Mouse (Mus musculus): ENCODE data around the gene Cab39. TPM values are rescaled to one million over a fixed set of nuclear protein-coding genes. Genes with fewer than 3 reads are reported as not detected.

Cab39 gene
- polyA plus RNA-seq, 2 experiments, result 48.9 to 59.4 TPM

DNA sequence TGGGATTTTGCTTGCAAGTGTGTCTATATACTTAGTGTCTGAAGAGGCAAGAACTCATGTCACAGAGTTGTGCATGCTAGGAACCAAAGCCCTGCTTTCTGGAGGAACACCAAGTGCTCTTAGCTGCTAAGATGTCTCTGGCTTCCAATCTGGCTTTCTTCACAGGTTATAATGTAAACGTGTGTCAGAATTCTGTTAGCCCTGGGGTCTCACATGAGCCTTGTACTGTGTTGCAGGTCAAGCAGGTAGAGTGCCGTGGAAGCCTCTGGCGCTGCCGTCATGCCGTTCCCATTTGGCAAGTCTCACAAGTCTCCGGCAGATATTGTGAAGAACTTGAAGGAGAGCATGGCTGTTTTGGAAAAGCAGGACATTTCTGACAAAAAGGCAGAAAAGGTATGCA, 24.9 kb downstream of the Cab39 start:
- DNase-seq (ENCODE audit: low spot score) (no peak), ATAC-seq (ENCODE audit: low FRiP score, low read depth) (no peak)
- 96% methylated on average over 6 of the region's 6 CpGs for WGBS
- H3K9me3 ChIP-seq (ENCODE audit: control insufficient read depth, low read length), result no peaks in the 10 kb centered on the region
- H3K27me3 ChIP-seq (ENCODE audit: control insufficient read depth, insufficient read depth, low read length), result no peaks in the 10 kb centered on the region
- H3K4me3 ChIP-seq (replicated peaks; ENCODE audit: low read length), result no peak overlapping the region
- H3K4me1 ChIP-seq (ENCODE audit: control insufficient read depth, insufficient read depth, low read length), result no peaks in the 10 kb centered on the region; the same call in 1 of the 2 replicates
- no peak overlapping the region for H3K9ac ChIP-seq (ENCODE audit: low read depth, low read length, severe bottlenecking)
- H3K36me3 ChIP-seq (ENCODE audit: control insufficient read depth, insufficient read depth, low read length), result peaks cover 37% of the 10 kb centered on the region
- H3K27ac ChIP-seq (replicated peaks; ENCODE audit: low read depth, low read length), result no peak overlapping the region
- H3K4me2 ChIP-seq (replicated peaks; ENCODE audit: low read depth, low read length, severe bottlenecking), result no peak overlapping the region
- TF ChIP-seq POLR2A (IDR thresholded peaks at IDR 0.05; ENCODE audit: borderline replicate concordance, extremely low read depth, insufficient read depth, insufficient read length), result no peak

GRCm38 (mm10) chr1:85819695-85820094, 26.5 kb downstream of the Cab39 start:
- Histone ChIP-seq H3K9ac (ENCODE audit: low read depth, low read length, severe bottlenecking) (no peak overlapping the region), H3K4me1 (ENCODE audit: control insufficient read depth, insufficient read depth, low read length) (no peaks in the 10 kb centered on the region), H3K36me3 (ENCODE audit: control insufficient read depth, insufficient read depth, low read length) (peaks cover 40% of the 10 kb centered on the region), H3K27ac (replicated peaks; ENCODE audit: low read depth, low read length) (no peak overlapping the region), H3K4me2 (replicated peaks; ENCODE audit: low read depth, low read length, severe bottlenecking) (no peak overlapping the region), H3K4me3 (replicated peaks; ENCODE audit: low read length) (no peak overlapping the region), H3K9me3 (ENCODE audit: control insufficient read depth, low read length) (no peaks in the 10 kb centered on the region), H3K27me3 (ENCODE audit: control insufficient read depth, insufficient read depth, low read length) (no peaks in the 10 kb centered on the region)
- DNase-seq (ENCODE audit: low spot score), result no peak
- 96% methylated on average over 1 of the region's 1 CpGs for WGBS
- no peak for TF ChIP-seq POLR2A (IDR thresholded peaks at IDR 0.05; ENCODE audit: borderline replicate concordance, extremely low read depth, insufficient read depth, insufficient read length)
- no peak for ATAC-seq (ENCODE audit: low FRiP score, low read depth)

DNA sequence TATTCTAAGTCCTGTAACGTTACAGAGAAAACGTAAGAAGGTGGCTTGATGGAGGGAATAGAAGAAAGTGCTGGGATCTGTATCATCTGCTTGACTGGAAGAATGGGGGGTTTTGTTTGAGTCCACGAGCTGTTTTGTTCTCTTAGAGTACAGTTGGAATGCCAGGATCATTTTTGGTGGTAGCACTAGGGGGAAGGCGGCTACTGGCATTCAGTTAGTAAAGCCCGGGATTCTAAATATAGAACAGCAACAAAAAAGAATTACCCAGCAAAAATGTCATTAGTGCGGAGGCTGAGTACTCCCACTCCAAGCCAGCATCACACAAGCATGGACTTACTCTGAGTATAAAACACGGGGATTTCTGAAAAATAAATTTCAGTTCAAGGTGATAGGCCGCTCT, 29.0 kb downstream of the Cab39 start:
- no peak for TF ChIP-seq POLR2A (IDR thresholded peaks at IDR 0.05; ENCODE audit: borderline replicate concordance, extremely low read depth, insufficient read depth, insufficient read length)
- H3K4me2 ChIP-seq (replicated peaks; ENCODE audit: low read depth, low read length, severe bottlenecking), result no peak overlapping the region
- H3K4me3 ChIP-seq (replicated peaks; ENCODE audit: low read length), result no peak overlapping the region
- ATAC-seq (ENCODE audit: low FRiP score, low read depth), result no peak
- 92% methylated on average over 8 of the region's 8 CpGs for WGBS
- no peak for DNase-seq (ENCODE audit: low spot score)
- H3K36me3 ChIP-seq (ENCODE audit: control insufficient read depth, insufficient read depth, low read length), result peaks cover 40% of the 10 kb centered on the region
- no peaks in the 10 kb centered on the region for H3K9me3 ChIP-seq (ENCODE audit: control insufficient read depth, low read length)
- H3K27me3 ChIP-seq (ENCODE audit: control insufficient read depth, insufficient read depth, low read length), result no peaks in the 10 kb centered on the region
- H3K27ac ChIP-seq (replicated peaks; ENCODE audit: low read depth, low read length), result no peak overlapping the region
- H3K9ac ChIP-seq (ENCODE audit: low read depth, low read length, severe bottlenecking), result no peak overlapping the region
- H3K4me1 ChIP-seq (ENCODE audit: control insufficient read depth, insufficient read depth, low read length), result no peaks in the 10 kb centered on the region

DNA sequence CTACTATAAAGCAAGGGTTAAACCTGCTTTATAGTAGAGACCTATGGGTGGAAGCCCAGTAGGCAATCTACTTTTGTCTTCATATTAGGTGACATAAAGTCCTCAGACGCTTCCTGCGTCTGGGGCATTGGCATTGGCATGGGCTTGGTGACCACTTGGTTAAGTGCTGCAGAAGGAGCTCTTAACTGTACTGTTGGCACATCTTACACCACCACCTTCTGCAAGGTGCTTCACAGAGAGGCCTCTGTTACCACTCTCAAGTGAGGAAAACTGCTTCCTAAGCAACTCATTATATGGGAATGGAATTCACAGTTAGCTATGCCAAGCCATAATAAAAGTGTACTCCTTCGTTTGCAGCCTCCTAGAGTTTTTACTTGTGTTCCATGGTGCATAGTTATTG, 31.7 kb downstream of the Cab39 start:
- no peak for TF ChIP-seq POLR2A (IDR thresholded peaks at IDR 0.05; ENCODE audit: borderline replicate concordance, extremely low read depth, insufficient read depth, insufficient read length)
- Histone ChIP-seq H3K4me1 (ENCODE audit: control insufficient read depth, insufficient read depth, low read length) (no peaks in the 10 kb centered on the region), H3K27ac (replicated peaks; ENCODE audit: low read depth, low read length) (no peak overlapping the region), H3K9me3 (ENCODE audit: control insufficient read depth, low read length) (no peaks in the 10 kb centered on the region), H3K4me2 (replicated peaks; ENCODE audit: low read depth, low read length, severe bottlenecking) (no peak overlapping the region), H3K36me3 (ENCODE audit: control insufficient read depth, insufficient read depth, low read length) (peaks cover 26% of the 10 kb centered on the region), H3K27me3 (ENCODE audit: control insufficient read depth, insufficient read depth, low read length) (no peaks in the 10 kb centered on the region), H3K9ac (ENCODE audit: low read depth, low read length, severe bottlenecking) (no peak overlapping the region), H3K4me3 (replicated peaks; ENCODE audit: low read length) (no peak overlapping the region)
- no peak for ATAC-seq (ENCODE audit: low FRiP score, low read depth)
- DNase-seq (ENCODE audit: low spot score), result no peak
- WGBS, result 76% methylated on average over 3 of the region's 3 CpGs

DNA sequence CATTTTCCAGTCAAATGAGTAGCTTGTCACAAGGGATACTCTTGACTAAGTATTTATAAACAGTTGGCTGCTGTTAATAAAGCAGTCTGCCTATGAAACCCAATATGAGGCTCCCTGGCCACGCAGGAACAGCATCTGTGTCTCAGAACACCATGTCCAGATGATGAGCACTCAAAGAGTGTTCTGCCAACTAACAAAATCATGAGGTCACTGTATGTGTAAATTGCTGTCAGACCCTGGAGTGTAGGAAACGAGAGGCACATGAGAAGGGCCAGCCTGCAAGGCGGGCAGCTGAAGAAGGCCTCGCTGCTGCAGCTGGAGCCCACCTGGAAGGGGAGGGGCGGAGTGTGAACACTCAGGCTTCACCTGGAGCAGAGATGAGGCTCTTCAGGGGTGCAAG, 33.9 kb downstream of the Cab39 start:
- DNase-seq (ENCODE audit: low spot score) (no peak), ATAC-seq (ENCODE audit: low FRiP score, low read depth) (no peak)
- Histone ChIP-seq H3K27ac (replicated peaks; ENCODE audit: low read depth, low read length) (no peak overlapping the region), H3K9me3 (ENCODE audit: control insufficient read depth, low read length) (no peaks in the 10 kb centered on the region), H3K4me1 (ENCODE audit: control insufficient read depth, insufficient read depth, low read length) (no peaks in the 10 kb centered on the region), H3K36me3 (ENCODE audit: control insufficient read depth, insufficient read depth, low read length) (peaks cover 9% of the 10 kb centered on the region), H3K27me3 (ENCODE audit: control insufficient read depth, insufficient read depth, low read length) (no peaks in the 10 kb centered on the region), H3K9ac (ENCODE audit: low read depth, low read length, severe bottlenecking) (no peak overlapping the region), H3K4me3 (replicated peaks; ENCODE audit: low read length) (no peak overlapping the region), H3K4me2 (replicated peaks; ENCODE audit: low read depth, low read length, severe bottlenecking) (no peak overlapping the region)
- WGBS, result 60% methylated on average over 5 of the region's 5 CpGs
- TF ChIP-seq POLR2A (IDR thresholded peaks at IDR 0.05; ENCODE audit: borderline replicate concordance, extremely low read depth, insufficient read depth, insufficient read length), result no peak

GRCm38 (mm10) chr1:85829016-85829415, 35.8 kb downstream of the Cab39 start:
- no peak overlapping the region for H3K4me3 ChIP-seq (replicated peaks; ENCODE audit: low read length)
- H3K4me1 ChIP-seq (ENCODE audit: control insufficient read depth, insufficient read depth, low read length), result no peaks in the 10 kb centered on the region
- no peak for TF ChIP-seq POLR2A (IDR thresholded peaks at IDR 0.05; ENCODE audit: borderline replicate concordance, extremely low read depth, insufficient read depth, insufficient read length)
- H3K9ac ChIP-seq (ENCODE audit: low read depth, low read length, severe bottlenecking), result no peak overlapping the region
- no peaks in the 10 kb centered on the region for H3K9me3 ChIP-seq (ENCODE audit: control insufficient read depth, low read length)
- 89% methylated on average over 1 of the region's 1 CpGs for WGBS
- no peak for DNase-seq (ENCODE audit: low spot score)
- H3K27ac ChIP-seq (replicated peaks; ENCODE audit: low read depth, low read length), result no peak overlapping the region
- no peak overlapping the region for H3K4me2 ChIP-seq (replicated peaks; ENCODE audit: low read depth, low read length, severe bottlenecking)
- no peak for ATAC-seq (ENCODE audit: low FRiP score, low read depth)
- no peaks in the 10 kb centered on the region for H3K27me3 ChIP-seq (ENCODE audit: control insufficient read depth, insufficient read depth, low read length)
- peaks cover 3% of the 10 kb centered on the region for H3K36me3 ChIP-seq (ENCODE audit: control insufficient read depth, insufficient read depth, low read length)

Measured in limb, embryonic 14.5 days (tissue).